Mouse (Mus musculus): ENCODE results near the gene Nrde2. TPM values are rescaled to one million over a fixed set of nuclear protein-coding genes. Genes with fewer than 3 reads are reported as not detected.
A peak's percentile ranks its signal among the peaks of the same experiment; 100 is the strongest.

Nrde2 gene
- polyA plus RNA-seq, 1 experiment from 2014 or later, result 7.6 TPM

DNA sequence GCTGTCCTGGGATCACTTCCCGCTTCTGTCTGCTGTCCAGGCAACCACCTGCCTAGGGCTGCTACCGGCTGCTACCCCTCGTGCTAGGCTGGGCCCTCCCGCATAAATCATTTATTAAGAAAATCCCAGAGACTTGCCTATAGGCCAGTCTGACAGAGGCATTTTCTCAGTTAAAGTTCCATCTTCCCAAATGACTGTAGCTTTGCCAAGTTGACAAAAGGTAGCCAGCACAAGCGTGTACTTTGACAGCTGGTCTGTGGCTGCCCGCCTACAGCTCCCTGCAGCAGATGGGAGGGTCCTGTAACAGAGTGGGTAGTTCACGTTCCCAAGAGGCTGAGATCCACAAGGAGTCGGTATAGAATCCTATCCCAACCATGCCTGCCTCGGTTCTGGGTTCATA, 36.0 kb downstream of the Nrde2 start:
- H3K27ac ChIP-seq, result no peak overlapping the region
- no peak overlapping the region for H3K4me3 ChIP-seq
- peaks cover 18% of the 10 kb centered on the region for H3K4me1 ChIP-seq (replicated peaks)
- no peak for ATAC-seq (replicated peaks; ENCODE audit: insufficient number of reproducible peaks, insufficient read depth, low FRiP score, low read depth)
- H3K4me2 ChIP-seq, result no peak overlapping the region
- H3K36me3 ChIP-seq, result peaks cover 75% of the 10 kb centered on the region
- H3K27me3 ChIP-seq, result no peaks in the 10 kb centered on the region
- 85% methylated on average over 9 of the region's 9 CpGs for WGBS
- H3K9ac ChIP-seq, result no peak overlapping the region
- H3K9me3 ChIP-seq (replicated peaks), result no peaks in the 10 kb centered on the region

DNA sequence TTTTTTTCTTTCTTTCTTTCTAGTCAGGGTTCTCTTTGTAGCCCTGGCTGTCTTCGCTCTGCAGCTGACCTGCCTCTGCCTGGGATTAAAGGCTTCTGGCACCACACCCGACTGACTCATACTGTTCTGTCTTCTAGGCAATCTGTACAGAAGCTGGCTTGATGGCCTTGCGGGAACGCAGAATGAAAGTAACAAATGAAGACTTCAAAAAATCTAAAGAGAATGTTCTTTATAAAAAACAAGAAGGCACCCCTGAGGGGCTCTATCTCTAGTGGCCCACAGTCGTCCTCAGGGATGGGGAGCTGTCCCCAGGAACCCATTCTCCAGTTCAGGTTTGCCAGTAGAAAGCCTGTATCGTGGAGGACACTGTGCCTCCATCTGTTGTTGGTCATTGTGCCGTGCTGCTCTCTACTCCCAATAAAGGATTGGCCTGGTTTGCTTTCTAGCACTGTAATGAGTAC, 36.5 kb downstream of the Nrde2 start:
- Histone ChIP-seq H3K27ac (no peak overlapping the region), H3K4me3 (no peak overlapping the region), H3K9me3 (replicated peaks) (no peaks in the 10 kb centered on the region), H3K27me3 (no peaks in the 10 kb centered on the region), H3K36me3 (peaks cover 80% of the 10 kb centered on the region), H3K4me2 (no peak overlapping the region), H3K9ac (no peak overlapping the region), H3K4me1 (replicated peaks) (peaks cover 13% of the 10 kb centered on the region)
- WGBS, result 80% methylated on average over 7 of the region's 7 CpGs
- ATAC-seq (replicated peaks; ENCODE audit: insufficient number of reproducible peaks, insufficient read depth, low FRiP score, low read depth), result no peak

DNA sequence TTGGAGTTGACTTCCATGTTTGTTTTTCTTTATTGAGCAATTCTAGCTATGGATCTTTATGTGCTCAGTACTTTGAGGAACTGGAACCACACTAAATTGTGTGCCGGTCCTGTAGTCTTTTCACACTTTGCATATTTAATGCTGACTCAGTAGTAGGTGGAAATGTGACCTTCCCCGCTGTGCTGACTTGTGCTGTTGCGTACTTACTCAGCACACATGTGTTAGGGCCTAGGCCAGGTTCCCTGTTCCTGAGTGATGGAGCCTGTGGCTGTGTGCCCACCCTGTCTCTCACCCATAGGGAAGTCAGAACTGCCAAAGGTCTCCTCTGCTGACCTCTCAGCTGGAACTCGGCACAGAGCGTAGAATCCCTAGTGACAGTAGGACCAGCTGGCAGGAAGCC, 43.5 kb downstream of the Nrde2 start:
- H3K9me3 ChIP-seq (replicated peaks), result no peaks in the 10 kb centered on the region
- H3K27ac ChIP-seq, result no peak overlapping the region
- ATAC-seq (replicated peaks; ENCODE audit: insufficient number of reproducible peaks, insufficient read depth, low FRiP score, low read depth), result no peak
- no peaks in the 10 kb centered on the region for H3K27me3 ChIP-seq
- H3K4me2 ChIP-seq, result no peak overlapping the region
- H3K4me3 ChIP-seq, result no peak overlapping the region
- no peak overlapping the region for H3K9ac ChIP-seq
- 90% methylated on average over 5 of the region's 5 CpGs for WGBS
- H3K36me3 ChIP-seq, result peaks cover 89% of the 10 kb centered on the region
- peaks cover 10% of the 10 kb centered on the region for H3K4me1 ChIP-seq (replicated peaks)

DNA sequence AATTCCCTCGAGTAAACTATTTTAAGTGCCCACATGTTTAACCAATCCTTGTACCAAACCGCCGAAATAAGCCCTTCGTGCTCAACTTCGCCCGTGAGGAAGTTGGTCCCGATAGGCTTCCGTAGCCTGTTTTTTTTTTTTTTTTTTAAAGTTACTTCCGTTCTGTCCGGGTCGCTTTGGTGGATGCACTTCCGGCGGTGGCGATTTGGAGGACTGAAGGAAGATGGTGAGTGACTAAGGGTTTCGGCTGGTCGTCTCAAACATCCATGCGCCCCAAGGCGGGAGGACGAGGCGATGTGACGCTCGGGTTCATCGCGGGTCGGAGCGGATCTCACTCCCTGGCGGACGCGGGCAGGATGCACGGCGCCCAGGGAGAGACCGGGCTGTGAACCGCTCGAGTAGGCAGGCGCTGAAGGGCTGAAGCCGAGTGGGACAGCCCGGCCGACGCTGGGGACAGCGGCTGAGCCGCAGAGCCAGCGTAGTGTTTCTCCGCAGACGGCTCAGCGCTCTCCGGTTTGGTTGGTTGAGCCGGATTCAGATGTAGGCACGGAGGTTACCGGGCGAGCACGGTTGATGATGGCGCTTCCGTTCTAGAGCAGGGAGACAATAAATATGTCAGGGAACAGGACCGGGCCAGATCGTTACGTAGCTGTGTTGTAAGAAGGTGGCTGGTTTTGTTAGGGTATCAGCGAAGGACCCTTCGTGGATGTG, 49.3 kb downstream of the Nrde2 start, which contains the start of gene Psmc1:
TSS of gene Psmc1 (plus strand) at position 169 of the 711 bp plus-strand sequence.
- Histone ChIP-seq H3K4me2 (peak within 1 kb of the TSS; percentile 82), H3K36me3 (peaks cover 30% of the 10 kb centered on the region), H3K27me3 (no peaks in the 10 kb centered on the region), H3K9me3 (replicated peaks) (no peaks in the 10 kb centered on the region), H3K9ac (peak within 1 kb of the TSS; percentile 90), H3K4me1 (replicated peaks) (peaks cover 19% of the 10 kb centered on the region), H3K4me3 (peak within 1 kb of the TSS; percentile 84), H3K27ac (peak within 1 kb of the TSS; percentile 91)
- ATAC-seq (replicated peaks; ENCODE audit: insufficient number of reproducible peaks, insufficient read depth, low FRiP score, low read depth), result peak; percentile 73
- WGBS, result under 1% methylated on average over 58 of the region's 58 CpGs

DNA sequence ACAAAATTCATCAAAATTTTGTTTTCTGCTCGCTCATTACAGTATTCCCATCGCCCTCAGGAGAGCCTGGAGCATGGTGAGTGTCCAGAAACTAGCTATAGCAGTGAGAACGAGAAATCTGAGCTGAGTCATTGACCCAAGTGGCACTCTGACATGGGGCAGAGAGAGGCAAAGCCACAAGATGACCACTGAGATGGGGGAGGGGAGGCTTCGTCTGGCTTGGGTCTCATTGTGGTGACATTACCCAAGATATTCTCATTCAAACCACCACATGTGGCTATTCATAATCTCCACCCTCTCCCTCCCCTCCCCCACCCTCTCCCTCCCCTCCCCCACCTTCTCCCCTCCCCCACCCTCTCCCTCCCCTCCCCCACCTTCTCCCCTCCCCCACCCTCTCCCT, 52.0 kb downstream of the Nrde2 start:
- no peak overlapping the region for H3K4me2 ChIP-seq
- no peaks in the 10 kb centered on the region for H3K27me3 ChIP-seq
- peaks cover 9% of the 10 kb centered on the region; the same call in 1 of the 2 replicates for H3K36me3 ChIP-seq
- ATAC-seq (replicated peaks; ENCODE audit: insufficient number of reproducible peaks, insufficient read depth, low FRiP score, low read depth), result no peak
- 42% methylated on average over 4 of the region's 4 CpGs for WGBS
- H3K9ac ChIP-seq, result no peak overlapping the region
- H3K4me1 ChIP-seq (replicated peaks), result peaks cover 19% of the 10 kb centered on the region
- no peak overlapping the region for H3K27ac ChIP-seq
- H3K9me3 ChIP-seq (replicated peaks), result no peaks in the 10 kb centered on the region
- no peak overlapping the region for H3K4me3 ChIP-seq

DNA sequence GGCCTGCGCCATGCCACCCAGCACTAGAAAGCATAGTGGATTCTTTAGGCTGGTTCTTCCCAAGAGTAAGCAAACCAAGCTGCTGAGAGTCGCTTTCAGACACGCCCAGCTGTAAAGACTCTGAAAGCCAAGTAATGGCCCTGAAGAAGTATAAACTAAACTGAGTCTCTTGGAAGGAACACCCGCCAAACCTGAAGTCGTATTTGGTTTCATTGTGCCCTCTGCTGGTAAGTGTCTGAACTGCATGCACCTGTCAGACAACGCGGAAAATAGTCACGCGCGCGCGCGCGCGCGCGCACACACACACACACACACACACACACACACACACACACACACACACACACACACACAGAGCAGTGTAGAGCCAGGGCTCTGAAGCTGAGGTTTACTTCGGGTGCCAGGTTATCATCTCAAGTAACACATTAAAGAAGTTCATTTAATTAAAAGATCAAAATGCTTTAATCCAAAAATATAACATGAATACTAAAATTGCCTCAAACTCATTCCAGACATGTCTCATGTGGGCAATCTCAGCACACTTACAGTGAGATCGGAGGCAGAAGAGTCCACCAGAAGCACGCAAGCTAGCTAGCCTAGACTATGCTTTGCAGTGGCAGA, 53.1 kb downstream of the Nrde2 start:
- H3K36me3 ChIP-seq, result no peaks in the 10 kb centered on the region
- no peak overlapping the region for H3K27ac ChIP-seq
- H3K9ac ChIP-seq, result no peak overlapping the region
- H3K9me3 ChIP-seq (replicated peaks), result no peaks in the 10 kb centered on the region
- ATAC-seq (replicated peaks; ENCODE audit: insufficient number of reproducible peaks, insufficient read depth, low FRiP score, low read depth), result no peak
- H3K4me1 ChIP-seq (replicated peaks), result peaks cover 13% of the 10 kb centered on the region
- no peak overlapping the region for H3K4me3 ChIP-seq
- peak overlapping the region; percentile 44 for H3K4me2 ChIP-seq
- whole genome bisulfite sequencing, result 12% methylated on average over 20 of the region's 20 CpGs
- H3K27me3 ChIP-seq, result no peaks in the 10 kb centered on the region

DNA sequence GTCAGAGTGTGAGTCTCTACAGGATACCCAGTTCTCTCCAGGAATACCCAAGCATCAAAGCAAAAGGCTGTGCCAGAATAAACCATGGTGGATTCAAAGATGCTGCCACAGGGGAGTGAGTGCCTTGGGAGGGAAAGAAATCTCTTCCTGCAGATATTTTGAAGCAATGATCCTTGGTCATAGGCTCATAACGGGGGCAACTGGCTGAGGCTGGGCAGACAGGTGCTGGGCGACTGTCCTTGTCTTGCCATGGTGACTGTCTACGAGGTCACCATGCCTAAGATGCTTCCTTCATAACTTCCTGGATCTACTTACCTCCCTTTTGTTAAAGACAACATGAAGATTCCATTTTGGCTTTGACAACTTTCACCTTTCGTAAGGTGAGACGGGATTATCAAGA, 54.9 kb downstream of the Nrde2 start:
- Histone ChIP-seq H3K27me3 (no peaks in the 10 kb centered on the region), H3K4me2 (no peak overlapping the region), H3K4me1 (replicated peaks) (peaks cover 8% of the 10 kb centered on the region), H3K36me3 (no peaks in the 10 kb centered on the region), H3K9ac (no peak overlapping the region), H3K9me3 (replicated peaks) (no peaks in the 10 kb centered on the region), H3K4me3 (no peak overlapping the region), H3K27ac (no peak overlapping the region)
- ATAC-seq (replicated peaks; ENCODE audit: insufficient number of reproducible peaks, insufficient read depth, low FRiP score, low read depth), result no peak
- 73% methylated on average over 5 of the region's 5 CpGs for WGBS

DNA sequence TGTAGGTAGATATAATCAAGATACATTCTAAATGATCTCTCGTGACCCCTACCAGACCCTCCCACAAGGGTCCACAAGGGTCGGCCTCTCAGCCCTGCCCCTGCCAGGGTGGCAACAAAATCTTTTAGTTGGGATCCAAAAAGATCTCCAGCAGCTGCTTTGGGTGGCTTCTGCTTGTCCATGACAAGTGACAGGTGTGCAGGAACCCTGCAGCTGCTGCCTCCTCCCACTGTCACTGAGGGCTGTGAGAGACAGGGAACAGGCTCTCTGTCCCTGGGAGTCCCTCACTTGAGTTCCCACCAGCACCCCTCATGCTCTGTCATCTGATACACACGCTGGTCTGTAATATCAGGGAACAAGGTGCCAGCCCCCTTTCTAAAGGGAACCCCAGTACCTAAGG, 57.8 kb downstream of the Nrde2 start:
- Histone ChIP-seq H3K27me3 (no peaks in the 10 kb centered on the region), H3K27ac (no peak overlapping the region), H3K9ac (no peak overlapping the region), H3K36me3 (no peaks in the 10 kb centered on the region), H3K4me3 (no peak overlapping the region), H3K4me1 (replicated peaks) (peaks cover 6% of the 10 kb centered on the region), H3K4me2 (no peak overlapping the region), H3K9me3 (replicated peaks) (no peaks in the 10 kb centered on the region)
- WGBS, result 66% methylated on average over 3 of the region's 3 CpGs
- no peak for ATAC-seq (replicated peaks; ENCODE audit: insufficient number of reproducible peaks, insufficient read depth, low FRiP score, low read depth)

DNA sequence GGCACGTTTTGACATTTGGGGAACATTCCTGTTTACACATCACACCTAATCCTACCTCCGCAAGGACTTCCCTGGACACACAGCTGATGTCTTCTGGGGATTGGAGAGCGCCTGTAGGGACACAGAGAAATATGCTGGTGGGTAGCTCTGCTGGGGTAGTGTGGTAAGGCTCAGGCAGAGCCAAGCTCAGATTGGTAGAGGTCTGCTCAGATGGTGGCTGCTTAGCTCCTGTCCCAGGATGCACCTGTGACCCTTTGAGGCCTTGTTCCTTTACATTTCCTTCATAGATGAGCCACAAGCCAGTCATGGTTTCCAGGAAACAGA, 58.8 kb downstream of the Nrde2 start:
- Histone ChIP-seq H3K4me1 (replicated peaks) (peaks cover 6% of the 10 kb centered on the region), H3K36me3 (no peaks in the 10 kb centered on the region), H3K27ac (no peak overlapping the region), H3K4me2 (no peak overlapping the region), H3K9me3 (replicated peaks) (no peaks in the 10 kb centered on the region), H3K9ac (no peak overlapping the region), H3K27me3 (no peaks in the 10 kb centered on the region), H3K4me3 (no peak overlapping the region)
- WGBS, result 60% methylated on average over 3 of the region's 3 CpGs
- ATAC-seq (replicated peaks; ENCODE audit: insufficient number of reproducible peaks, insufficient read depth, low FRiP score, low read depth), result no peak

DNA sequence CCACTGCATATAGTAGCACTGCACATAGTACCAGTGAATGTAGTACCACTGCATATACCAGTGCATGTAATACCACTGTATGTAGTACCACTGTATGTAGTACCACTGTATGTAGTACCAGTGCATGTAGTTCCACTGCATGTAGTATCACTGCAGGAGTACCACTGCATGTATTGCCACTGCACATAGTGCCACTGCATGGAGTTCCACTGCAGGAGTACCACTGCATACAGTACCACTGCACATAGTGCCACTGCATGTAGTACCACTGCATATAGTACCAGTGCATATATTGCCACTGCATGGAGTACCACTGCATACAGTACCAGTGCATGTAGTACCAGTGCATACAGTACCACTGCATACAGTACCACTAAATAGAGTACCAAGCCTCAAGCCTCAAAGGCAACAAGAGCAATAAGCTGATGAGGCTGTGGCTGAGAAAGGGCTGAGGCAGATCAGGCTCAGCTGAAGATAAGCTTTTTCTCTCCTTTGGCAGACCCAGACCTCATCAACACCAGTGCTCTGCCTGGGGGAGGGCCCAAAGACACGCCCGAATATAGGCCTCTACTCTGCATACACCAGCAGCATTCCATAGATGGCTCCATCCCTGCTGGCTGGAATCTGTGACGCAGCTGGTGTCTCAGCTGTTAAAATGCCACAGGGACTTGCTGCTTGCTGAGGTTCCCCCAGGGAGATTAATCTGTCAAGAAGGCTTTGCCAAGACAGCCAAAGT, 59.3 kb downstream of the Nrde2 start:
- ATAC-seq (replicated peaks; ENCODE audit: insufficient number of reproducible peaks, insufficient read depth, low FRiP score, low read depth), result peak; percentile 63; the same call in 1 of the 2 replicates
- 18% methylated on average over 3 of the region's 3 CpGs for WGBS
- no peak overlapping the region for H3K27ac ChIP-seq
- no peak overlapping the region for H3K4me3 ChIP-seq
- no peaks in the 10 kb centered on the region for H3K36me3 ChIP-seq
- H3K27me3 ChIP-seq, result no peaks in the 10 kb centered on the region
- no peaks in the 10 kb centered on the region for H3K9me3 ChIP-seq (replicated peaks)
- no peak overlapping the region for H3K4me2 ChIP-seq
- H3K4me1 ChIP-seq (replicated peaks), result peaks cover 6% of the 10 kb centered on the region
- H3K9ac ChIP-seq, result no peak overlapping the region

DNA sequence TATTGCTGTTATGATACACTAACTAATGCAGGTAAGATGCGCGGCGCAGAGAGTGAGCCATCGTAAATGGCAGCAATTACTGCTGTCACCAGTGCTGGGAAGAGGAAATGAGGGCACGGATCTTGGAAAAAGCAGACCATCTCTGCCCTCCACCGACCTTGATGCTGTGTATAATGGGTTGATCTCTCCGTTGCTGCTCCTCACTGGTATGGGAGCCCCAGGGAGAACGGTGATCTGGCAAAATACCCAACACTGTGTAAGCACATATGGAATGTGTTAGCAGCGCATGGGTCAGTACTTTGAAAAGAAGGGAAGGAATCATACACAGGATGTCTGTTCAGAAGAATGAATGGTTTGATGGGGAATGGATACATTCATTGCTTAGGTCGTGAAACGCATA, 66.4 kb downstream of the Nrde2 start:
- no peak overlapping the region for H3K9ac ChIP-seq
- no peak overlapping the region for H3K27ac ChIP-seq
- peaks cover 3% of the 10 kb centered on the region; the same call in 1 of the 2 replicates for H3K27me3 ChIP-seq
- no peaks in the 10 kb centered on the region for H3K4me1 ChIP-seq (replicated peaks)
- no peak overlapping the region for H3K4me3 ChIP-seq
- 76% methylated on average over 11 of the region's 11 CpGs for WGBS
- no peaks in the 10 kb centered on the region for H3K9me3 ChIP-seq (replicated peaks)
- no peaks in the 10 kb centered on the region for H3K36me3 ChIP-seq
- no peak overlapping the region for H3K4me2 ChIP-seq
- no peak for ATAC-seq (replicated peaks; ENCODE audit: insufficient number of reproducible peaks, insufficient read depth, low FRiP score, low read depth)
